Mouse (Mus musculus): Measurements from ENCODE around the gene Dytn.

Dytn gene

DNA sequence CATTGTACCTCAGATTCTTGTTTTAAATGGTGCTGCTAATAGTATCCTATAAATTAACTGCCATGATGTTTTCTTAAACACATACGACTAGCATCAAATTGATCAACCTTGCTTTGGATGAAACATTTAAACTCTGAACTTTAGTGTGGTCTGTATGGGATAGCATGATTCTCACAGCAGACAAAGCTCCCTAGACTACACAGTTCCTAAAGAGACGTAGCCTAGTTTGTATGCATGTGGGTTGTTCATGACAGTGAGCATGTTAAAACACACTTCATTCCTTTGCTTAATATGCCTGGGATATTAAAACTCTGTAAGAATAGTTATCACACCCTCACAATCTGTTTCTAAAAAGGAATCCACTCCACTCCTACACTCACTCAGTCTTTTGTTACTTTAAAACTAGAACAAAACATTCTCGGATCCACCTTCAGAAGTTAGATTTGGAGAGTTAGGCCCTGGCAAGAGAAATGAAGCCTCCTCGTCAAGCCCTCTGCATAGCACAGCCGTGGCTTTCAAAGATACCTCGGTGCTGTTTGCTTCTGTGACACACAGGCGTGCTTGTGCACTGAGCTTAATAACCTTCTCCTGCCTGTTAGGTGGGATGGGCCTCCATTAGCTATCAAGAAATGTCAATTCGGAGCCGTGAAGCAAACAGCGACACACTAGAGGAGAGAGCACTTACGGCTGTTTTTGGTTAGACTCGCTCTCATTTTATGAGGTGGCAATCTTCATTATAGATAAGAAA lies 112.7 kb downstream of the Dytn start:
- DNase-seq = no peak

DNA sequence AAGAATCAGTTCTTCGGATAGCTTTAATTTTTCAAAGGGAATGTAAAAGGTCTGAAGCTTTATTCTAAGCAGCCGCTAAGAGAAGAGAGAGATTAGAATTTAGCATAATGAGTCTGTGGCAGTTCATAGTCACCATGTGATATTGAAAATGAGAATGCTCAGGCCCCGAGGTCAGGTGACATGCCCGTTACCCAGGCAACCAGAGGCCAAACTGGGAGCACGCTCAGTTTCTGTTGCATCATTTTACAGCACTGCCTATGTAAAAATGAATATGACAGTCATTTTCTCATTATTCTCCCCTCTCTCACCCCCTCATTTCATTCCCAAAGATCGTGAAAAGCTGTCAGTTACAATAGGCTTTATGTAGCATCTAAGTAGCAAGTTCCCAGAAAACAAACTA lies 113.3 kb downstream of the Dytn start:
- no peak for DNase-seq
